Mouse (Mus musculus): ENCODE results near the gene Zfp839.

Zfp839 gene

GRCm38 (mm10) chr12:110841731-110842493 is 8.1 kb upstream of the Zfp839 start:
- DNase-seq, result no peak

GRCm38 (mm10) chr12:110843194-110844048 is 6.6 kb upstream of the Zfp839 start:
- peak; percentile 90 to 92 for DNase-seq

DNA sequence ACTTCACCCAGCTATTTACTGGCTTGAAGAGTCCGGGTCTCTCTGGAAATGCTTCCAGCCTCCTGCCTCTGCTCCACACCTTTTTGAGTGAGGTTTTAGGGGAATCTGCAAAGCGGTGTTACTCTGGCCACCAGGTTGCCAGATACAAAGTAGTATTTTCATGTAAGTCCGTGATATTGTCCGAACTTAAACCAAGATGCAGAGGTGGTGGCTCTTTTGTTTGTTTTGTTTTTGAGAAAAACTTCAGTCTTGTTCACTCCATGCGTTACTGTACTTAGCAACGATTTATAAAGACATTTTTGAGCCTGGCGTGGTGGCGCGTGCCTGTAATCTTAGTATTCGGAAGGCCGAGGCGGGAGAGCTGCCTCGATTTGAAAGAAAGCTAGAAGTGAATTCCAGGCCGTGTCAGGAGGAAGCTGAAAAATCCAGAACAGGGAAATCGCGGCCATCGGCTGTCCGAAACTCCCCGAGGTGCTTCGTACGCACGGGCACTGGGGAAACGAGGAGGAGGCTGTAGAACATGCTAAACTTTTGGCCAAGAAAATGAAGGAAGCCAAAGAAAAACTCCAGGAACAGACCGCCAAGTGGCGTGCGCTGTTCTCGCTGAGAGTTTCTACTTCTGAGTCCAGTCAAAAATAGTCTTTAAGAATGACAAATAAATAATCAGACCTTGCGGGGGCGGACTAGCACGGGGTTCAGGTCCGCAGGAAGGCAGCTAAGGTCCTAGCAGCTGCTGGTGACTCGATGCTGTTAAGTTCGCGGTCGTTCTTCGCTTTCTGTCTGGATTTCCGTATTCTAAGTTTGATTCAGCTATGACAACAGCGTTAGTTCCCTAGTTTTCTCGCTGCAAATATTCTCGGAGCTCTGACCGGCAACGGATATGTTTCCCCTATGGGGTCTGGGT is 5.6 kb upstream of the Zfp839 start:
- peak; percentile 26 to 33 for DNase-seq

DNA sequence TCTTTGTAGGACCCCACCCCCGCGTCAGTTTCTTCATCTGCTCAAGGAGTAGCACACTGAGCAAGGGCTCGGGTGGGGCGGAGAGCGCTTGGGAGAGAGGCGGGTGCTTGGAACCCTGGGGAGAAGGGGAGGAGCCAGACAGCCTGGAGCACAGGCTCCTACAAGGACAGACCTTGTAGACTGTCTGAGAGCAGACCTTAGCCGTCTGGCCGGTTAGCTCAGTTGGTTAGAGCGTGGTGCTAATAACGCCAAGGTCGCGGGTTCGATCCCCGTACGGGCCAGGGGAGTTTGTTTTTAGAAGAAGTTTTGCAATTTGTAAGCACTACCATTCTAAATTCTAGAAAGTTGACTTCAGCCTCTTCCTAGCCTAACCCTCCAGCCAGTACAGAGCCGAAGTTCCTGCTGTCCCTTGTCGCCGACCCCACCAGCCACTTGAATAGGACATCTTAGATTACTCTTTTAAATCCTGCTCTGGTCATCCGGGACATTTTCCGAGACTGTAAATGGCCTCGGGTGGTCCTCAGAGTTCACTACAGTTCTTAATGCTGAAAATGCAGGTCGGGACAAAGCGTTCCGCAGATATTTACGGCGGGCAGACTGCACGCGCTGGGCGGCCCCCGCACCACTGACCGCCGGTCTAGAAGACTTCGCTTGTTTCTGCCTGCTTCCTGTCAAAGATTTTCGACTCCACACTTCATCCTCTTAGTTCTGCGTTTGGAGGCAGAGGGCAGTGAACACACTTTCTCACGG is 4.7 kb upstream of the Zfp839 start:
- DNase-seq, result peak; percentile 85 to 88

DNA sequence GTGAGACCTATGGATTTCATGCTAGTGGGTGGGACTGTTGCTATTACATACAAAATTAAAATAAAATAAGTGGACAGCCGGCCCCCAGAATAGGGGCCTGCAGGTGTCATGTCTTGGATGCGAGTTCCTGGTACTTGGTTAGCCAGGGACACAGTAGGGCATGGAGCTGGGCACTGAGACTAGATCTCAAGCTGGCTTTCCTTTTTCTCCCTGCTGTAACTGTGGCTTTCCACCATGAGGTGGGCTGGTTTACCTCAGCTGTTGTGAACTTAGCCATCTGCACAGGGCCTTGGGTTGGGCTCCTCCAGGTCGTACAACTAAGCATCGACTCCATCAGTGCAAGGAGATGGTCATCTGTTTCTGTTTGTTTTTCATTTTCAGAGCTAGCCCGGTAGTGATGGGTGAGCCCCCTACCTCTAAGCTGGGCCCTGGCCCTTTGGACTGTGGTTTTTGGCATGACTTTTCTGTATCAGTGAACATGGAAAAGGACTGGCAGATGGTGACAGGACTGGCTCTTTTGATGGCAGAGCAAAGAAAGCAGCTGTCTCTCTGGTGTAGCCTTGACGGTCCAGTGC is 3.8 kb upstream of the Zfp839 start:
- peak; percentile 72 to 74 for DNase-seq

DNA sequence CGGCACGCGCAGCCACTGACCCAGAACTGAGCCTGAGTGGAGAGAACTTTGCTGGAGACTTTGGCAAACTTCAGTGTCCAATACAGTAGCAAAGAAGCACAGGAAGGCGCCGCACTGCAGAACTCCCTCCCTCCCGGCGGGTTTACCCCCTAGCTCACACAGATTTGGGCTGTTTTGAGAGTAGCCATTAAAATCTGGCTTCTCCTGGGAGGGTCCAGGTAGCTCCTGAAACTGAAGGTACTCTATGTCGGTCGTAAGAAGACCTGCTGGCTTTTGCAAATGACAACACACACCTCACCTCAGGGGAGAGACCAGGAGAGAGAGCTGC is 840 bp downstream of the Zfp839 start:
- DNase-seq, result no peak

- DNase-seq, result no peak
Observed at GRCm38 (mm10) chr12:110851414-110851813, 1.4 kb downstream of the Zfp839 start.

DNA sequence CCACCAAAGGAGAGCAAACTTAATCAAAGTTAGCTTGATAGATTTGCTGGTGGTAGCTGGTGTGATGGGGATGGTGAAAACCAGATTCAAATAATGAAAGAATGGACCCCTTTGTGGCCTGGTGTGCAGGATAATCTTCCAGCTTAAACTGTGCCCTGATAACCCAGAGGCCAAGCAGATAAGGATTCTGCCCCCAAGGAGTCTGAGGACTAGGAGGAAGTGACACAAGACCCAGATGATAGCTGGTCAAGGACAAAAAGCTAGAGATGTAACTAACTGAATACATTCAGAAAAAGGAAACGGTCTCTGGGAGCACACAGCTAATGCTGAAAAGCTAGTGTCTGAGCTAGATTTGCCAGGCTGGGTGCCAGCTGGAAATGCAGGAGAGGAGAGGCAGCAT is 1.9 kb downstream of the Zfp839 start:
- DNase-seq, result no peak

- DNase-seq, result no peak
Observed at GRCm38 (mm10) chr12:110854786-110855737, 5.0 kb downstream of the Zfp839 start.

DNA sequence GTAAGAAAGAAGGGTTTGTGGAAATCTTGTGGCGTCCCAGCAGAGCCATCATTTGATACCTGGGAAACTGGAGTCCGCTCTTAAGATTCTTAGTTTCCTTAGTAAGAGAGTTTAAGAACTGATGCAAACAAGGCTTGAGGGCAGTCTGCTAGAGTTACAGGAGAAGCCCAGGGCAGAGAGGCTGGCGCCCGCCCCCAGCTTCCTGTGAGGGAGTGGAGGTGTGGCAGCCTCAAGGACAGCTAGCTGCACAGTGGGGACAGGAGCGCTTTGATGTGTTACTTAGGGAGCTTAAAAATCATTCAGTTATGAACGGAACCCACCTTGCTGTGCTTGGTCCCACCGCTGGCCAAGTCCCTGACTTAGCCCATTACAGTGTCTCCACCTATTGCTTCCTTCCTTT is 7.1 kb downstream of the Zfp839 start:
- DNase-seq, result no peak

- peak in 1 of 2 experiments; percentile 32 for DNase-seq
Observed at GRCm38 (mm10) chr12:110858681-110859080, 8.6 kb downstream of the Zfp839 start.

GRCm38 (mm10) chr12:110860293-110860692 is 10.2 kb downstream of the Zfp839 start:
- DNase-seq, result no peak

DNA sequence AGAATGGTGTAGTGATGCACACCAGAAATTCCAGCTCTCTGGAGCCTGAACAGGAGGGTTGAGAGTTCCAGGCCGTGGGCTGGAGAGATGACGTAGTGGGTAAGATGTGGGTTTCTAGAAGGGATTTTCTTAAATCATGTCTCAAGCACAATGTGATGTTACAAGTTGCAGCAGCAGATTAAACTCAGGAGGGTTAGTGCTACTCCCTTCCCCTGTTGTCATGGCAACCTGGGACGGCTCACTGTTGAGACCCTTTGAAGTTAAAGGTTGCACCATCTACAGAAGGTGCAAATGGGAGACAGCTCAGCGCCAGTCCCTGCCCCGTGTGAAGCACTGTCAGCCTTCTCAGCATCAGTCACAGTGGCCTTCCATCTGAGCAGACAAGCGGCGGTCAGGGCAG is 11.2 kb downstream of the Zfp839 start:
- no peak for DNase-seq

DNA sequence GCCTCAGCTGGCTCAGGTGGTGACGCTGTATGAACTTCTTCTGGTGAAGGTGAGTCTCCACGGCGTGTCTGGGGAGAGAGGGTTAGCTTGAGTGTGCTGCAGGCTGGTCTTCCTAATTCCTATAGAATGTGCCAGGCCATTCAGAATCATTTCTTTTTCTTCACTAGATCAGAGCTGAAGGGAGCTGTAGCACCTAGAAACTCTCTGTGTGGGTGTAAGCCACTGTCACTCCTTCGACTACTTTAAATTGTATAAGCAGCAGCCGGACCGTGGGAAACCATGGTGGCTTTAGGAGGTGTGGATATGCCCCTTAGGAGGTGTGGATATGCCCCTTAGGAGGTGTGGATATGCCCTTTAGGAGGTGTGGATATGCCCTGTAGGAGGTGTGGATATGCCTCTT is 14.0 kb downstream of the Zfp839 start:
- no peak for DNase-seq

DNA sequence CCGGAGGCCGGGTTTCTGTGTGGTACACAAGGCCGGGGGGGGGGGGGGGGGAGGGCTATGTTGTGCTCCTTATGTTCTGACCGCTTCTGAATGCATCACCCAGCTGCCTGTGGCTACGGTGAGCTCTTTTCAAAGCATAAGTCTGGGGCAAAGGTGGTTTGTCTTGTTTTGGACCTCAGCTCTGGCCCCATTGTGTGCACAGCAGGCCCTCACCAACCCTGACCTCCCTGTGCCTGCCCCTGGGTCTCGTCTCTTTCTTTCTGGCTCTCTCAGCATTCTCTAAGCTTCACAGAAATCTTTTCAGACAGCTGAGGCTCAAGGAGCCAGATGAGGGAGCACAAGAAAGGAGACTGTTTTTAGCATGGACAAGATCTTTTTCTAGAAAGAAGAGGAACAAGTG is 15.5 kb downstream of the Zfp839 start:
- DNase-seq, result no peak

- no peak for DNase-seq
Observed at GRCm38 (mm10) chr12:110865989-110866388, 15.9 kb downstream of the Zfp839 start.

DNA sequence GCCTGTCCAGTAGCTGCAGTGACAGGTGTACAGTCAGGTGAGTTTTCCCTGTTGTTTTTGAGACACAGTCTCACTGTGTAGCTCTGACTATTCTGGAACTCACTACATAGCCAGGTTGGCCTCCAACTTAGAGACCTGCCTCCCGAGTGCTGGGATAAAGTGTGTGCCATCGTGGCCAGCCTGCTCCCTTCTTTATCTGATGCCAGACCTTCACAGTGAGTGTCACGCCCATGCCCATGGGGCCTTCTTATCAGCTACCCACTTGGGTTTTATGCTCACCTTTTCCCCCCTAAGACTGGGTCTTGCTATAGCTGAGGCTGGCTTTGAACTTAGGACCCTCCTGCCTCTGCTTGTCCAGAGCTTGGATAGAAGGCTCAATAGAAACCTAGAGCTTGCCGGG is 20.1 kb downstream of the Zfp839 start:
- no peak for DNase-seq

GRCm38 (mm10) chr12:110871247-110871646 is 21.2 kb downstream of the Zfp839 start:
- DNase-seq, result no peak

DNA sequence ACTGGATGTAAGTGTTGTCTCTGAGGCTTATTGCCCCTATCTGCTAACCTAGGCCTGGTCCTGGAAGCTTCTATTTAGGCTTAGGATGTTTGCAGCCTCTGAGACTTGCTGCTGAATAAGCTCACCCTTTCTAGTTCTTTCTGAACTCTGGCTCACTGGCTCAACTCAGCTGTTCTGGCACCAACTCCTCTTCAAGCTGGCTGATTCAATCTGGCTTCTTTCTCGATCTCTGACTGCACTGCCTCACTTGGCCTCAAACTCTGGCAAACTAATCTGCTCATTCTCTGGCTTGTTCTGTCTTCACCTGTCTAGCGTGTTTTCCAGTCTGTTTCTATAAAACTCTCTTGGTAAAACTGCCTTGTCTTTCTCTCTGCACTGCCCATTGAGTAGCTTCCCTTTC is 25.3 kb downstream of the Zfp839 start:
- DNase-seq, result no peak

DNA sequence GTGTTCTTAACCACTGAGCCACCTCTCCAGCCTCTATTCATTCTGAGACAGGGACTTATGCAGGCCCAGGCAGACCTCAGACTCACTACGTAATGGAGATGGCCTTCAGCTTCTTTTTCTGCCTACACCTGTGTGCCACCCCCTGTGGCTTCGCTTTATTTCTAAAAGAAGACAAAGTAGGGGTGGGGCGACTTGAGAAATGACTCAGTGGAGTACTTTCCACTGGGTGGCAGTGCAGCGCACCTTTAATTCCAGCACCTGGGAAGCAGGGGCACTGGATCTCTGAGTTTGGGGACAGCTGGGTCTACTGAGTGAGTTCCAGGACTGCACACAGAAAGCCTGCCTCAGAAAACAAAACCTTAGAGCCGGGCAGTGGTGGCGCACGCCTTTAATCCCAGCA is 32.2 kb downstream of the Zfp839 start:
- DNase-seq, result peak in 1 of 2 experiments; percentile 16

- no peak for DNase-seq
Observed at GRCm38 (mm10) chr12:110885251-110885650, 35.2 kb downstream of the Zfp839 start.
